Mouse (Mus musculus) kidney, embryonic 15.5 days (tissue): ENCODE results near the gene Ephb6. TPM values are rescaled to one million over a fixed set of nuclear protein-coding genes. Genes with fewer than 3 reads are reported as not detected.

Experiments used
- ATAC-seq: fragments of 200-750 bp; cut with Nextera tagmentation; replicated peaks from 2 replicates; pipeline ENCODE4 v1.8.0; 2017; ENCODE audit warnings: moderate TSS enrichment; ENCODE audit not compliant: low FRiP score
- H3K27ac ChIP-seq: fragments of 300-500 bp; sonication (generic); 2 replicates; pipeline ENCODE4 v1.5.1; 2015; ENCODE audit warnings: mild to moderate bottlenecking, inconsistent platforms
- H3K27me3 ChIP-seq: fragments of 300-500 bp; sonication (generic); 2 replicates; pipeline ENCODE4 v1.6.1; 2015; ENCODE audit warnings: inconsistent platforms
- H3K36me3 ChIP-seq: fragments of 300-500 bp; sonication (generic); 2 replicates; pipeline ENCODE4 v1.6.1; 2015; ENCODE audit warnings: inconsistent platforms
- H3K4me1 ChIP-seq: fragments of 300-500 bp; sonication (generic); 2 replicates; pipeline ENCODE4 v1.6.1; 2015; ENCODE audit warnings: inconsistent platforms
- H3K4me2 ChIP-seq: fragments of 300-500 bp; sonication (generic); 2 replicates; pipeline ENCODE4 v1.6.1; 2015; ENCODE audit warnings: moderate library complexity, mild to moderate bottlenecking, inconsistent platforms
- H3K4me3 ChIP-seq: fragments of 300-500 bp; sonication (generic); replicated peaks from 2 replicates; pipeline ENCODE4 v1.5.1; 2015; ENCODE audit warnings: mild to moderate bottlenecking, inconsistent platforms
- H3K9ac ChIP-seq: fragments of 300-500 bp; sonication (generic); 2 replicates; pipeline ENCODE4 v1.6.1; 2015; ENCODE audit warnings: mild to moderate bottlenecking, inconsistent platforms
- H3K9me3 ChIP-seq: fragments of 300-500 bp; sonication (generic); replicated peaks from 2 replicates; pipeline ENCODE4 v1.6.1; 2016; ENCODE audit warnings: inconsistent platforms
- WGBS: fragments of 180-500 bp; shearing (Covaris S2); methylation state at CpG from one replicate; pipeline ENCODE4 v1.1.7; 2015; ENCODE audit warnings: mixed read lengths; 5-methylcytosine and 5-hydroxymethylcytosine counted together
- polyA plus RNA-seq: library from polyadenylated mRNA; unstranded; fragments of >200 nt; fragmentation: Nextera tagmentation; extraction: Ambion mirVana; gene quantifications from 2 replicates; pipeline ENCODE4 v1.2.1, GENCODE M21; 2015

The Ephb6 gene
- polyA plus RNA-seq, 1 experiment from 2014 or later, result 15.0 TPM

- no peak for ATAC-seq
- no peak overlapping the region for H3K9ac ChIP-seq
- WGBS, result 84% methylated on average over 8 of the region's 8 CpGs
These were observed 49.4 kb downstream of the Ephb6 start for GRCm38 (mm10) chr6:41654648-41655047.

DNA sequence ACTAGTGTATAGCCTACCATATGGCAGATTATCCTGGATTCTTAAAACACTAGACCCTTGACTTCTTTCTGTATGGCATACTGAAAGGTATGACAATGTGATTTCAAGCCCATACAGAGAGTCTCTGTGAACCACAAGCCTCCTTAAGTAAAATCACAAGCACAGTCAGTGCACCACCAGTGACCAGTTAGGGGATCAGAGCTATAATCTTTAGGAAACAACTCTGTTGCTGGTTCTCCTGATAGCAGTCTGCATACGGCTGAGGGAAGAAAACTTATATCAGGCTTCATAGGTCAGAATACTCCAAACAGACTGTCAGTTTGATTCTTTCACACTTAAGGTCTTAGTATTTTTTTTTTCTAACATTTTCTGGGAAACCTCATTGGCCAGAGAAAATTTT lies 53.2 kb downstream of the Ephb6 start:
- H3K9me3 ChIP-seq, result no peaks in the 10 kb centered on the region
- 53% methylated on average over 1 of the region's 1 CpGs for WGBS
- no peaks in the 10 kb centered on the region for H3K27me3 ChIP-seq
- no peaks in the 10 kb centered on the region for H3K4me1 ChIP-seq
- no peak overlapping the region for H3K9ac ChIP-seq
- H3K4me3 ChIP-seq, result no peak overlapping the region
- no peak overlapping the region for H3K27ac ChIP-seq
- no peak for ATAC-seq
- H3K4me2 ChIP-seq, result no peak overlapping the region
- H3K36me3 ChIP-seq, result no peaks in the 10 kb centered on the region

More at GRCm38 (mm10) chr6:41654648-41655047, 49.4 kb downstream of the Ephb6 start:
- Histone ChIP-seq H3K27ac (no peak overlapping the region), H3K27me3 (no peaks in the 10 kb centered on the region), H3K36me3 (no peaks in the 10 kb centered on the region), H3K4me1 (no peaks in the 10 kb centered on the region), H3K4me3 (no peak overlapping the region), H3K4me2 (no peak overlapping the region), H3K9me3 (no peaks in the 10 kb centered on the region)

DNA sequence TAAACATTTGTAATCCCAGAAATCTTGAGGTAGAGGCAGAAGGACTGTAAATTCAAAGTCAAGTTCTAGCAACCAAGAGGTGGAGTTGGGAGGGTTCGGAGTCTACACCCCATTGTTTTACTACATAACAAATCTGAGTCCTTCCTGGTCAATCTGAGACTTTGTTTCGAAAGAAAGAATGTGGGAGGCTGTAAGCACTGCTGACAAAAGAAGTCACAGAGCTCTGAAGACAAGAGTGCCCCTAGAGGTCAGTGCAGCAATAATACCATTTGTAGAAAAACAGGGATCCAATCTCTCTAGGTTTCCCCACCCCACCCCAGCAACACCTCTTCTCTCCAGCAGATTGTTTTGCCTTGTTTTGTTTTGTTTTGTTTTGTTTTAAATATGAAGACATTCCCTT lies 57.0 kb downstream of the Ephb6 start:
- no peaks in the 10 kb centered on the region for H3K36me3 ChIP-seq
- H3K9me3 ChIP-seq, result no peaks in the 10 kb centered on the region
- ATAC-seq, result no peak
- no peak overlapping the region for H3K27ac ChIP-seq
- H3K4me2 ChIP-seq, result no peak overlapping the region
- H3K9ac ChIP-seq, result no peak overlapping the region
- no peaks in the 10 kb centered on the region for H3K27me3 ChIP-seq
- 33% methylated on average over 2 of the region's 2 CpGs for WGBS
- H3K4me1 ChIP-seq, result no peaks in the 10 kb centered on the region
- H3K4me3 ChIP-seq, result no peak overlapping the region

Other genes starting within 250 kb of the Ephb6 start
- gene Prss3, start 227.8 kb upstream of the Ephb6 start, polyA plus RNA-seq, result 0.19 TPM in 1 of 2 replicates, not detected in the other
- not detected in 2 replicates for gene Gm5771, start 213.1 kb upstream of the Ephb6 start, polyA plus RNA-seq
- not detected in 2 replicates for gene Gm10334, start 159.3 kb upstream of the Ephb6 start, polyA plus RNA-seq
- gene Prss1, start 146.6 kb upstream of the Ephb6 start, polyA plus RNA-seq, result 0.52 TPM in 1 of 2 replicates, not detected in the other
- gene Prss2, start 83.7 kb upstream of the Ephb6 start, polyA plus RNA-seq, result not detected in 2 replicates
- 3.8 and 4.7 TPM in 2 replicates for gene Trpv6, start 30.9 kb downstream of the Ephb6 start, polyA plus RNA-seq
- gene Trpv5, start 75.3 kb downstream of the Ephb6 start, polyA plus RNA-seq, result 1.5 and 1.8 TPM in 2 replicates
- 0.22 TPM in 1 of 2 replicates, not detected in the other for gene Llcfc1, start 78.9 kb downstream of the Ephb6 start, polyA plus RNA-seq
- gene Kel, start 98.9 kb downstream of the Ephb6 start, polyA plus RNA-seq, result 3.7 and 5.8 TPM in 2 replicates
- gene Olfr459, start 169.7 kb downstream of the Ephb6 start, polyA plus RNA-seq, result not detected in 2 replicates
- not detected in 2 replicates for gene Pip, start 242.1 kb downstream of the Ephb6 start, polyA plus RNA-seq
- not detected in 2 replicates for gene Sval2, start 247.5 kb downstream of the Ephb6 start, polyA plus RNA-seq